Mouse (Mus musculus) heart, embryonic 11.5 days (tissue): ENCODE measurements around the gene Mpped2. TPM values are rescaled to one million over a fixed set of nuclear protein-coding genes. Genes with fewer than 3 reads are reported as not detected.
A peak's percentile ranks its signal among the peaks of the same experiment; 100 is the strongest.

Experiments
- ATAC-seq: fragments of 200-750 bp; cut with Nextera tagmentation; replicated peaks from 2 replicates; pipeline ENCODE4 v1.8.0; 2017; ENCODE audit warnings: moderate library complexity; ENCODE audit not compliant: insufficient number of reproducible peaks, low FRiP score, low TSS enrichment
- H3K27ac ChIP-seq: fragments of 300-500 bp; sonication (generic); 2 replicates; pipeline ENCODE4 v1.5.1; 2014; ENCODE audit warnings: mild to moderate bottlenecking, low read depth, low read length
- H3K27me3 ChIP-seq: fragments of 300-500 bp; sonication (generic); 2 replicates; pipeline ENCODE4 v1.6.1; 2014; ENCODE audit warnings: mild to moderate bottlenecking, low read length, mixed read lengths; ENCODE audit not compliant: control insufficient read depth, insufficient read depth
- H3K36me3 ChIP-seq: fragments of 300-500 bp; sonication (generic); 2 replicates; pipeline ENCODE4 v1.6.1; 2014; ENCODE audit warnings: mild to moderate bottlenecking, low read length, moderate library complexity, mixed read lengths; ENCODE audit not compliant: control insufficient read depth, insufficient read depth
- H3K4me1 ChIP-seq: fragments of 300-500 bp; sonication (generic); 2 replicates; pipeline ENCODE4 v1.6.1; 2014; ENCODE audit warnings: low read length; ENCODE audit not compliant: control insufficient read depth, insufficient read depth
- H3K4me2 ChIP-seq: fragments of 300-500 bp; sonication (generic); 2 replicates; pipeline ENCODE4 v1.6.1; 2014; ENCODE audit warnings: mild to moderate bottlenecking, moderate library complexity
- H3K4me3 ChIP-seq: fragments of 300-500 bp; sonication (generic); 2 replicates; pipeline ENCODE4 v1.5.1; 2014; ENCODE audit warnings: low read depth, low read length
- H3K9ac ChIP-seq: fragments of 300-500 bp; sonication (generic); 2 replicates; pipeline ENCODE4 v1.6.1; 2014; ENCODE audit warnings: mild to moderate bottlenecking, low read depth, low read length, moderate library complexity
- H3K9me3 ChIP-seq: fragments of 300-500 bp; sonication (generic); replicated peaks from 2 replicates; pipeline ENCODE4 v1.6.1; 2016; ENCODE audit warnings: low read length; ENCODE audit not compliant: control insufficient read depth
- WGBS: fragments of 180-500 bp; shearing (Covaris S2); extraction: QIAGEN DNeasy Blood & Tissue Kit; methylation state at CpG from one replicate; pipeline ENCODE4 v1.1.7; 2014; ENCODE audit not compliant: insufficient replicate concordance; 5-methylcytosine and 5-hydroxymethylcytosine counted together
- polyA plus RNA-seq: library from polyadenylated mRNA; unstranded; fragments of >200 nt; fragmentation: Nextera tagmentation; extraction: Ambion mirVana; gene quantifications from 2 replicates; pipeline ENCODE4 v1.2.1, GENCODE M21; 2014

Mpped2 gene
- polyA plus RNA-seq, 1 experiment from 2014 or later = 126 TPM

GRCm38 (mm10) chr2:106674319-106674718, 18.8 kb upstream of the Mpped2 start:
- H3K4me1 ChIP-seq = no peaks in the 10 kb centered on the region
- 80% methylated on average over 8 of the region's 8 CpGs for WGBS
- no peak overlapping the region for H3K4me2 ChIP-seq
- ATAC-seq = no peak
- H3K4me3 ChIP-seq = no peak overlapping the region
- H3K36me3 ChIP-seq = no peaks in the 10 kb centered on the region
- H3K9me3 ChIP-seq = no peaks in the 10 kb centered on the region
- no peak overlapping the region for H3K9ac ChIP-seq
- H3K27ac ChIP-seq = no peak overlapping the region
- no peaks in the 10 kb centered on the region for H3K27me3 ChIP-seq

- H3K9ac ChIP-seq = no peak overlapping the region
- H3K4me3 ChIP-seq = no peak overlapping the region
- H3K27me3 ChIP-seq = no peaks in the 10 kb centered on the region
- WGBS = 70% methylated on average over 2 of the region's 2 CpGs
- H3K36me3 ChIP-seq = no peaks in the 10 kb centered on the region
- H3K27ac ChIP-seq = no peak overlapping the region
- no peaks in the 10 kb centered on the region for H3K9me3 ChIP-seq
- no peak for ATAC-seq
- H3K4me2 ChIP-seq = no peak overlapping the region
- H3K4me1 ChIP-seq = 0 out of 2 replicates have a peak, but pooled peaks cover 5% of the 10 kb centered on the region
These were observed 15.6 kb upstream of the Mpped2 start for GRCm38 (mm10) chr2:106677449-106677848.

DNA sequence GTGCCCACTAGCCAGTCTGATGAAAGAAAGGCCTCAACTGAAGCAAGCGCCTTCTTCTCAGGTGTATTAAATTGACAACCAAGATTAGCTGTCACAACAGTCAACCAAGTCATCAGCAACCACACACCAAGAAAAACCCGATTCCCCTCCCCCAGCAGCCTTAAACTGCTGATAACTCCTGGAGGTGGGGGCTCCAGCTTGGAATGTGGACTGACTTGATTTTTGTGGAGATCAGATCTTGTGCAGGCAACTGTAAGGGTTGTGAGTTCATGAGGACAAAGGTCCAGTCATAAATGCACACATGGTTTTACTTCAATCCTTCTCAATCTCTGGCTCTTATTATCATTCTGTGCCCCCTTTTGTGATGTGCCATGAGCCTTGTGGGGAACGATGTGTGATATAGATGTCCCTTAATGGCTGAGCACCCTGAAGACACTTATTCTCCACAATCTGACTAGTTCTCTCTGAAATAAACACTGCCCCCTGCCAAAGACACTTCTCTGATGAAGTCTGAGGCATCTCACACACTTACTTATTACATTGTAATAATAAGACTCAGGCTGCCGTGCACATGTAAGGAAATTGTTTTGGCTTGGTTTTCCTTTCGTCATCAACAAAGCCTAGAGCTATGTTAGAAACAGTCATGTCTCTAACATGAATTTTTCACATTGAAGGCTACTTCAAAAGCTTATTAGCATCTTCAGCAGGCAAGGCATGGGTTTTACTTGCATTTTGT, 13.2 kb upstream of the Mpped2 start:
- Histone ChIP-seq H3K4me1 (0 out of 2 replicates have a peak, but pooled peaks cover 5% of the 10 kb centered on the region), H3K9ac (no peak overlapping the region), H3K27me3 (no peaks in the 10 kb centered on the region), H3K36me3 (no peaks in the 10 kb centered on the region), H3K4me2 (no peak overlapping the region), H3K27ac (no peak overlapping the region), H3K9me3 (no peaks in the 10 kb centered on the region), H3K4me3 (no peak overlapping the region)
- WGBS = 65% methylated on average over 5 of the region's 5 CpGs
- ATAC-seq = no peak

DNA sequence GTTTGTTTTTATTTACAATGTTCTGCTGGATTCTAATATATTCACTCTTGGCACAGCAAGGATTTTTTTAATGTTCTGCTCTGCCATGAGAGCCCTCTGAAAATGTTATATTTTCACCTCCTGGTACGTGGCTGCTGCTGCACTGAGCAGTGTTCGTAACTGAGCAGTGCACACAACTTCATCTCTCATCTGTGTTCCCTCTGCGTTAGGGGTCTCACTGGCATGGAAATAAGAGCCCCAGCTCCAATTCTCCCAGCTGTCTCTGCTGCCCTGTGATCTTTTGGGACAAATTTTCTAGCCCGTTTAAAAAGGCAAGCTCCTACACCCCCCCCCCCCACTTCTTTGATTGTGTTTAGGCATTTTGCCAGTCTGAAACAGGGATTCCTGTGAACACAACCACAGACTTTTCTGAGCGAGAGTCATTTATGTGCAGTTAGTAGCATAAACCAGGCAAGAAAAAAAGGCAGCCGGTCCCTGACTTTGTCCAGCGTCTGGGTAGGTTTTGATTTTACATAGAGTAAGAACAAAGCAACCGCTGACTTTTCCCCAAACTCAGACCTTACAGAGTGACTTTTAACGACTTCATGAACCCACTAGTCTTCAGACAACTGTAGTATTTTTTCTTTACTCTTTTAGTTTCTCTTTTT, 9.8 kb upstream of the Mpped2 start:
- no peaks in the 10 kb centered on the region for H3K36me3 ChIP-seq
- H3K4me3 ChIP-seq = no peak overlapping the region
- peak overlapping the region; percentile 24; the same call in 1 of the 2 replicates for H3K9ac ChIP-seq
- ATAC-seq = no peak
- 0 out of 2 replicates have a peak, but pooled peaks cover 5% of the 10 kb centered on the region for H3K4me1 ChIP-seq
- no peaks in the 10 kb centered on the region for H3K27me3 ChIP-seq
- H3K4me2 ChIP-seq = peak overlapping the region; percentile 20
- H3K9me3 ChIP-seq = no peaks in the 10 kb centered on the region
- H3K27ac ChIP-seq = peak overlapping the region; percentile 50; the same call in 1 of the 2 replicates
- WGBS = 40% methylated on average over 9 of the region's 9 CpGs

- Histone ChIP-seq H3K36me3 (no peaks in the 10 kb centered on the region), H3K9ac (no peak overlapping the region), H3K27ac (peak overlapping the region; percentile 50; the same call in 1 of the 2 replicates), H3K27me3 (no peaks in the 10 kb centered on the region), H3K4me2 (peak overlapping the region; percentile 20), H3K9me3 (no peaks in the 10 kb centered on the region), H3K4me1 (0 out of 2 replicates have a peak, but pooled peaks cover 5% of the 10 kb centered on the region), H3K4me3 (no peak overlapping the region)
- no peak for ATAC-seq
- WGBS = 60% methylated on average over 4 of the region's 4 CpGs
These were observed 9.2 kb upstream of the Mpped2 start for GRCm38 (mm10) chr2:106683832-106684231.

DNA sequence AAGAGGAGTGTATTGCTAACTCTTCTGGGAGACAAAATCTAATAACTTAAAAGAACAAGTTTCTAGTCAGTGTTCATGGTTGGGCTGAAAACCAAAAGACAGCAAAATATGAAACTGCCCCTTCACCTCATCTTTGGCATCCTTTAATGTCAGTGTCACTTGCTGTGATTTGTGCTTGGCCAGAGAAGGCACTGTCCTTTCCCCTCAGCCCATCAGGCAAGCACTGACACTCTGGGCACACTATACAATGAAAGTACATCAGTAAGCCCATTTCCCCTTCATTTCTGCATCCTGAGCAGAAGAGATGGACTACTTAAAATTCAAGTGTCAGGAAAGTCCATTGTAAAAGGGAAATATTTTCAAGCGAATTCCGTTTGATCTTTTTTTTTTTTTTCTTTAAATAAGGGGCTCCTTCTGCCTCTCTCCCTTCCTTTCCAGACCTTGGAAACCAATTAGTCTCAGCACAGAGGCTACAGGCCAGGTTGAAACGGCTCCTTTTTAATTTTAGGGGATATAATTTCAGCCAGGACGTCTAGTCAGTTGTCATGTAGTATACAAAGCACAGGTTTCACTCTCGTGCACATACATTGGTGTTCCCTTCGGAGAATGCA, 1.2 kb upstream of the Mpped2 start:
- H3K27me3 ChIP-seq = no peaks in the 10 kb centered on the region
- peaks cover 8% of the 10 kb centered on the region; the same call in 1 of the 2 replicates for H3K4me1 ChIP-seq
- peak overlapping the region; percentile 91; the same call in 1 of the 2 replicates for H3K9ac ChIP-seq
- peak overlapping the region; percentile 3; the same call in 1 of the 2 replicates for H3K27ac ChIP-seq
- H3K36me3 ChIP-seq = no peaks in the 10 kb centered on the region
- ATAC-seq = no peak
- H3K4me2 ChIP-seq = peak overlapping the region; percentile 92
- H3K4me3 ChIP-seq = 0 out of 2 replicates have a peak overlapping the region, but pooled peaks have one; percentile 75
- 10% methylated on average over 6 of the region's 6 CpGs for WGBS
- no peaks in the 10 kb centered on the region for H3K9me3 ChIP-seq

DNA sequence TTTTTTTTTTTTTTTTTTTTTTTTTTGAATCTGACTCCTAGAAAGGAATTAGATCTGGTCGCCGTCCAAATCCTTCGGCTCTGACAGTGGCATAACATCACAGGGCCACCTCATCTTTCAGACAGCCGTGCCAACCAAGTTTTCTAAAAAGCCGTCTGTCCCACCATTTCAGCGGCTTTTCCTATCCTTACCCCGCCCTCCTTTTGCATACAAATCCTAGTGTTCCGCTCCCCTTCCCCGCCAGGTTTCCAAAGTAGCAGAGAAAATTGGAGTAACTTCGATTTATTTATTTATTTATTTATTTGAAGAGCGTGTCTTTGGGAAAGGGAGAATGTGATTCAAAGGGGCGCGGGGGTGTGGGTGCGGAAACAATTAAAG, 675 bp upstream of the Mpped2 start:
- 2% methylated on average over 14 of the region's 14 CpGs for WGBS
- H3K9ac ChIP-seq = peak overlapping the region; percentile 91
- no peaks in the 10 kb centered on the region for H3K36me3 ChIP-seq
- peak overlapping the region; percentile 75 for H3K4me3 ChIP-seq
- H3K9me3 ChIP-seq = no peaks in the 10 kb centered on the region
- peak overlapping the region; percentile 94 for H3K27ac ChIP-seq
- peak overlapping the region; percentile 92 for H3K4me2 ChIP-seq
- peaks cover 9% of the 10 kb centered on the region; the same call in 1 of the 2 replicates for H3K4me1 ChIP-seq
- ATAC-seq = no peak
- no peaks in the 10 kb centered on the region for H3K27me3 ChIP-seq

DNA sequence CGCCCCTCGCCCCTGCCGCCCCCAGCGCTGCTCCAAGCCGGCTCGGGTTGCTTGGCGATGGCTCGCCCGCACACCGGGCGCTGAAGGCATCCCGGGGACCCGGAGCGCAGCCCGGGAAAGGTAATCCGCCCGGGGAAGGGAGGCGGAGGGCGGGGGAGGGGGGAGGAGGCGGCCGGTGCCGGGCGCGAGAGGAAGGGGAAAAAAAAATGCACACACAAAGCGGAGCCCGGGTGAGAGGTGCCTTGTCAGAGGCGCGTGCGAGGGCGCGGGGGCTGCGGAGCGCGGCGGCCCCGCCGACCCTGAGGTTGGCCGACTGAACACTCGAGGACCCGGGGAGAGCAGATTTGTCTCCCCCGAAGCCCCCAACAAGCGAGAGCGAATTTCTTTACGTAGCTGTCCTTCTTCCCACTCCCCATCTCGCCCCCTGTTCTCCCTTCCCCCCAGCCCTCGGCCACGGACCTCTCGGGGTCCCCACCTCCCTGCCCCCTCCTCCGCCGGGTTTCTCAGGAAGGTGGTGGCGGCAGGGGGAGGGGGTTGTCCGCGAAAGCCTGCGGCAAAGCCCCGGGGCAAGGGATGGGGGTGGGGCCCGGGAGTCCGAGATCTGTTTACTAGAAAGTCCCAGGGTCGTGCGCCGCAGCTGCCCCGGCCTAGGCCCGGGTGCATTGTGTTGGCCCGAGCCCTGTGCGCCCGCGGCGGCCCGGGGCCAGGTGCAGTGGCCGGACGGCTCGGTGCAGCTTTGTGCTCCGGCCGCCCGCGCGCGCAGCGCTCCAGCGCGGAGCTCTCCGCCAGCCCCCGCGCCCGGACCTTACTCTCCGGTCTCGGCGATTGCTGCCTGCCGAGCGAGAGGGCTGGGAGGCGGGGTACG, 865 bp downstream of the Mpped2 start:
- Histone ChIP-seq H3K9ac (peak overlapping the region; percentile 91), H3K4me3 (peak overlapping the region; percentile 75), H3K4me1 (peaks cover 16% of the 10 kb centered on the region; the same call in 1 of the 2 replicates), H3K4me2 (peak overlapping the region; percentile 92), H3K27ac (peak overlapping the region; percentile 94), H3K36me3 (no peaks in the 10 kb centered on the region), H3K27me3 (no peaks in the 10 kb centered on the region), H3K9me3 (no peaks in the 10 kb centered on the region)
- WGBS = under 1% methylated on average over 79 of the region's 91 CpGs
- ATAC-seq = peak; percentile 60
